Mouse (Mus musculus) liver, embryonic 14.5 days (tissue): ENCODE results near the gene Dlgap3. TPM values are rescaled to one million over a fixed set of nuclear protein-coding genes. Genes with fewer than 3 reads are reported as not detected.

Experiments
- ATAC-seq: fragments of 200-750 bp; cut with Nextera tagmentation; 2 replicates; pipeline ENCODE4 v1.8.0; 2017; ENCODE audit warnings: moderate number of reproducible peaks, mild to moderate bottlenecking, moderate library complexity; ENCODE audit not compliant: insufficient read depth
- DNase-seq, 3 experiments: peaks; one replicate each; pipeline ENCODE4 v3.0.0-alpha.2; 2012 to 2013; ENCODE audit warnings: low read depth in 3 of 3, low spot score in 3 of 3
- H3K27ac ChIP-seq: fragments of 300-500 bp; sonication (generic); 2 replicates; pipeline ENCODE4 v1.5.1; 2014; ENCODE audit warnings: moderate library complexity, mild to moderate bottlenecking, control low read depth, inconsistent platforms
- H3K27me3 ChIP-seq: fragments of 300-500 bp; sonication (generic); 2 replicates; pipeline ENCODE4 v1.6.1; 2014; ENCODE audit warnings: mild to moderate bottlenecking, low read length, moderate library complexity; ENCODE audit not compliant: control insufficient read depth, insufficient read depth
- H3K36me3 ChIP-seq: fragments of 300-500 bp; sonication (generic); replicated peaks from 2 replicates; pipeline ENCODE4 v1.6.1; 2014; ENCODE audit warnings: low read depth; ENCODE audit not compliant: control insufficient read depth, insufficient read depth
- H3K4me1 ChIP-seq, 2 experiments: fragments of 200-500 bp in 1 of 2; fragments of 300-500 bp in 1 of 2; sonication (generic) in 1 of 2; replicated peaks; 2 replicates each; pipeline ENCODE4 v1.6.1; 2012 to 2014; ENCODE audit warnings: antibody characterized with exemption in 1 of 2, inconsistent platforms in 1 of 2, low read length in 1 of 2; ENCODE audit not compliant: control insufficient read depth in 2 of 2, insufficient read depth in 2 of 2
- H3K4me2 ChIP-seq: fragments of 300-500 bp; sonication (generic); 2 replicates; pipeline ENCODE4 v1.6.1; 2014; ENCODE audit warnings: low read depth, mild to moderate bottlenecking, control low read depth, moderate library complexity
- H3K4me3 ChIP-seq, 2 experiments: fragments of 200-500 bp in 1 of 2; fragments of 300-500 bp in 1 of 2; sonication (generic) in 1 of 2; 2 replicates each; pipeline ENCODE4 v1.5.1; 2012 to 2014; ENCODE audit warnings: low read depth in 2 of 2, low read length in 2 of 2, mild to moderate bottlenecking in 2 of 2, control low read depth in 1 of 2, inconsistent platforms in 1 of 2, moderate library complexity in 1 of 2; ENCODE audit not compliant: insufficient read depth in 1 of 2
- H3K9ac ChIP-seq: fragments of 300-500 bp; sonication (generic); replicated peaks from 2 replicates; pipeline ENCODE4 v1.6.1; 2014; ENCODE audit warnings: mild to moderate bottlenecking, control low read depth, moderate library complexity
- H3K9me3 ChIP-seq: fragments of 300-500 bp; sonication (generic); 2 replicates; pipeline ENCODE4 v1.6.1; 2016; ENCODE audit warnings: low read length, mixed read lengths; ENCODE audit not compliant: control insufficient read depth
- CTCF ChIP-seq: IDR thresholded peaks from 2 replicates; pipeline ENCODE4 v1.5.1; 2016; ENCODE audit warnings: antibody characterized with exemption, low read depth, control low read depth
- EP300 ChIP-seq: IDR thresholded peaks from 2 replicates; pipeline ENCODE4 v1.6.1; 2016; ENCODE audit warnings: antibody characterized with exemption, low read depth
- WGBS: fragments of 180-500 bp; shearing (Covaris S2); extraction: QIAGEN DNeasy Blood & Tissue Kit; methylation state at CpG from one replicate; pipeline ENCODE4 v1.1.7; 2014; ENCODE audit not compliant: insufficient replicate concordance; 5-methylcytosine and 5-hydroxymethylcytosine counted together
- polyA plus RNA-seq, 2 experiments: library from polyadenylated mRNA; depleted of rRNA in 1 of 2; stranded (reverse) in 1 of 2; unstranded in 1 of 2; fragments of >200 nt; fragmentation: Nextera tagmentation in 1 of 2; extraction: Ambion mirVana in 1 of 2; gene quantifications; 2 replicates each; pipeline versions ENCODE4 v1.2.1 to v1.2.3; 2012 to 2014

The Dlgap3 gene
- polyA plus RNA-seq, 2 experiments, result 0.24 to 0.28 TPM

GRCm38 (mm10) chr4:127137591-127137990, 31.4 kb upstream of the Dlgap3 start:
- no peaks in the 10 kb centered on the region for H3K36me3 ChIP-seq
- no peak overlapping the region for H3K9ac ChIP-seq
- DNase-seq (no peak), ATAC-seq (no peak)
- TF ChIP-seq CTCF (no peak), EP300 (no peak)
- no peak overlapping the region for H3K27ac ChIP-seq
- H3K4me3 ChIP-seq, result no peak overlapping the region
- 61% methylated on average over 5 of the region's 5 CpGs for WGBS
- H3K27me3 ChIP-seq, result no peaks in the 10 kb centered on the region
- no peaks in the 10 kb centered on the region for H3K4me1 ChIP-seq
- no peaks in the 10 kb centered on the region for H3K9me3 ChIP-seq
- H3K4me2 ChIP-seq, result no peak overlapping the region

DNA sequence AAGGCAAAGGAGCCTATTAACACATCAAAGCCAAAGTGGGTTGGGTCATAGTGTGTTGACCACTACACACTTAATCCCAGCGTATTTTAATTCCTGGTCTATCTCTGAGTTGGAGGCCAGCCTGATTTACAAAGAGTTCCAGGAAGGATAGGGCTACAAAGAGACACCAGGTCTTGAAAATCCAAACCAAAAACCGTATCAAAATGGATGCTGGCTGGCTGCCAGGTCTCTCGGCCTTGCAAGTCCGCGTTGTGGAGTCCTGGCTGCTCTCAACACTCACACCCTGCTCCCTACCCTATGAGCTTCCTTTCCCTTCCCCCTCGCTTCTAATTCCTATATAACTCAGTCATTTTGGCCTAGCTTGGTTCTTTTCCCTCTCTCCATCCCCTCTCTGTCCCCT, 30.5 kb upstream of the Dlgap3 start:
- 48% methylated on average over 6 of the region's 6 CpGs for WGBS
- Histone ChIP-seq H3K4me3 (no peak overlapping the region), H3K27ac (no peak overlapping the region), H3K9ac (no peak overlapping the region), H3K9me3 (no peaks in the 10 kb centered on the region), H3K36me3 (no peaks in the 10 kb centered on the region), H3K27me3 (no peaks in the 10 kb centered on the region), H3K4me1 (no peaks in the 10 kb centered on the region), H3K4me2 (no peak overlapping the region)
- TF ChIP-seq CTCF (no peak), EP300 (no peak)
- no peak for DNase-seq
- ATAC-seq, result no peak

GRCm38 (mm10) chr4:127150031-127150430, 19.0 kb upstream of the Dlgap3 start:
- no peak for ATAC-seq
- Histone ChIP-seq H3K27ac (no peak overlapping the region), H3K9me3 (no peaks in the 10 kb centered on the region), H3K9ac (no peak overlapping the region), H3K27me3 (no peaks in the 10 kb centered on the region), H3K4me2 (no peak overlapping the region), H3K36me3 (no peaks in the 10 kb centered on the region), H3K4me3 (no peak overlapping the region), H3K4me1 (no peaks in the 10 kb centered on the region)
- TF ChIP-seq EP300 (no peak), CTCF (no peak)
- WGBS, result 63% methylated on average over 13 of the region's 13 CpGs
- DNase-seq, result no peak

GRCm38 (mm10) chr4:127153345-127153744, 15.7 kb upstream of the Dlgap3 start:
- Histone ChIP-seq H3K9ac (no peak overlapping the region), H3K4me1 (no peaks in the 10 kb centered on the region), H3K4me2 (no peak overlapping the region), H3K9me3 (no peaks in the 10 kb centered on the region), H3K27ac (no peak overlapping the region), H3K36me3 (no peaks in the 10 kb centered on the region), H3K27me3 (no peaks in the 10 kb centered on the region), H3K4me3 (no peak overlapping the region)
- ATAC-seq (no peak), DNase-seq (no peak)
- TF ChIP-seq EP300 (no peak), CTCF (no peak)
- 41% methylated on average over 1 of the region's 1 CpGs for WGBS

GRCm38 (mm10) chr4:127155757-127156156, 13.2 kb upstream of the Dlgap3 start:
- Histone ChIP-seq H3K9ac (no peak overlapping the region), H3K4me3 (no peak overlapping the region), H3K9me3 (no peaks in the 10 kb centered on the region), H3K36me3 (no peaks in the 10 kb centered on the region), H3K27me3 (no peaks in the 10 kb centered on the region), H3K27ac (no peak overlapping the region), H3K4me1 (no peaks in the 10 kb centered on the region), H3K4me2 (no peak overlapping the region)
- DNase-seq, result no peak
- WGBS, result 48% methylated on average over 5 of the region's 5 CpGs
- TF ChIP-seq CTCF (peak; percentile 42), EP300 (no peak)
- ATAC-seq, result no peak
